Mouse (Mus musculus): ENCODE results near the gene Gramd4.

Gene Gramd4

GRCm38 (mm10) chr15:86074171-86074937, 16.9 kb downstream of the Gramd4 start:
- peak; percentile 72 to 79 for DNase-seq

- no peak for DNase-seq
Observed at GRCm38 (mm10) chr15:86075305-86076047, 18.0 kb downstream of the Gramd4 start.

GRCm38 (mm10) chr15:86076048-86076315, 18.5 kb downstream of the Gramd4 start:
- no peak for DNase-seq

GRCm38 (mm10) chr15:86076378-86076777, 18.9 kb downstream of the Gramd4 start:
- DNase-seq: no peak

GRCm38 (mm10) chr15:86077934-86078333, 20.4 kb downstream of the Gramd4 start:
- DNase-seq: no peak

GRCm38 (mm10) chr15:86078481-86079216, 21.2 kb downstream of the Gramd4 start:
- DNase-seq: no peak

GRCm38 (mm10) chr15:86079467-86079866, 22.0 kb downstream of the Gramd4 start:
- DNase-seq: no peak

- DNase-seq: peak in 1 of 2 experiments; percentile 56
Observed at GRCm38 (mm10) chr15:86079876-86080275, 22.4 kb downstream of the Gramd4 start.

- DNase-seq: no peak
Observed at GRCm38 (mm10) chr15:86080408-86080807, 22.9 kb downstream of the Gramd4 start.

GRCm38 (mm10) chr15:86081654-86082053, 24.2 kb downstream of the Gramd4 start:
- DNase-seq: no peak

GRCm38 (mm10) chr15:86082551-86082961, 25.1 kb downstream of the Gramd4 start:
- no peak for DNase-seq

- peak in 1 of 2 experiments; percentile 42 for DNase-seq
Observed at GRCm38 (mm10) chr15:86083261-86083741, 25.8 kb downstream of the Gramd4 start.

- peak in 1 of 2 experiments; percentile 42 for DNase-seq
Observed at GRCm38 (mm10) chr15:86085301-86086225, 28.1 kb downstream of the Gramd4 start.

GRCm38 (mm10) chr15:86086291-86086706, 28.8 kb downstream of the Gramd4 start:
- DNase-seq: no peak

- no peak for DNase-seq
Observed at GRCm38 (mm10) chr15:86087591-86088149, 30.2 kb downstream of the Gramd4 start.

GRCm38 (mm10) chr15:86088266-86088790, 30.8 kb downstream of the Gramd4 start:
- DNase-seq: no peak

GRCm38 (mm10) chr15:86089091-86089744, 31.7 kb downstream of the Gramd4 start:
- no peak for DNase-seq

- DNase-seq: peak; percentile 80 to 85
Observed at GRCm38 (mm10) chr15:86089991-86090529, 32.6 kb downstream of the Gramd4 start.

GRCm38 (mm10) chr15:86090578-86090977, 33.1 kb downstream of the Gramd4 start:
- DNase-seq: no peak

- no peak for DNase-seq
Observed at GRCm38 (mm10) chr15:86091201-86091997, 33.9 kb downstream of the Gramd4 start.
